Comparison of ENCODE assay signal across 25 mouse cellular contexts in genomic region chr2:91958049-91958448, GRCm38 (mm10). TPM values are rescaled to one million over a fixed set of nuclear protein-coding genes. Genes with fewer than 3 reads are reported as not detected.
A peak's percentile ranks its signal among the peaks of the same experiment; 100 is the strongest.
DNase-seq lines count a peak whose midpoint lies in the region; ATAC-seq and TF ChIP-seq lines count a peak whose summit lies in the region.
"Had no signal": no experiment of that assay in that cellular context is flagged by ENCODE, and none has a peak within 500 bp of the region (broad histone marks: within the 10 kb centered on the region; RNA-seq: fewer than 3 reads in every experiment).

No protein-coding gene starts in this region.

- H3K4me1 ChIP-seq in heart, embryonic 11.5 days (ENCODE audit: control insufficient read depth, insufficient read depth, low read length): peaks cover 80% of the 10 kb centered on the region
- H3K4me1 ChIP-seq in olfactory bulb, adult 2 months (ENCODE audit: control insufficient read depth, insufficient read depth, low read length): peaks cover 55% of the 10 kb centered on the region

- no peak for TF ChIP-seq POLR2A in olfactory bulb, adult 2 months (IDR thresholded peaks at IDR 0.05; ENCODE audit: insufficient read depth, low read depth, low read length)

- ATAC-seq in heart, embryonic 11.5 days (replicated peaks; ENCODE audit: insufficient number of reproducible peaks, low FRiP score, low TSS enrichment): no peak
- ATAC-seq: inflammation-experienced regulatory T-cells, adult 6 months; lung, postnatal 0 days; midbrain, embryonic 15.5 days had no signal

- TF ChIP-seq CTCF in left cerebral cortex, adult 2 months (IDR thresholded peaks at IDR 0.05): no peak
- TF ChIP-seq CTCF in olfactory bulb, adult 2 months (IDR thresholded peaks at IDR 0.05; ENCODE audit: insufficient read depth, low read depth, low read length): no peak

- H3K9ac ChIP-seq in heart, embryonic 11.5 days (ENCODE audit: low read depth, low read length): no peak overlapping the region
- H3K9ac ChIP-seq: embryonic facial prominence, embryonic 15.5 days; hindbrain, embryonic 13.5 days; liver, embryonic 14.5 days; midbrain, embryonic 15.5 days had no signal

- H3K27ac ChIP-seq in heart, embryonic 11.5 days (ENCODE audit: low read depth, low read length): no peak overlapping the region; the same call in 1 of the 2 replicates
- H3K27ac ChIP-seq in left cerebral cortex, adult 2 months: peak overlapping the region; percentile 89
- peak overlapping the region; percentile 45; the same call in 1 of the 2 replicates for H3K27ac ChIP-seq in olfactory bulb, adult 2 months (ENCODE audit: insufficient read depth, low read depth, low read length)
- H3K27ac ChIP-seq: hindbrain, embryonic 13.5 days; liver, embryonic 14.5 days; midbrain, embryonic 15.5 days had no signal

- intact Hi-C loops in heart, postnatal 36 days (cut with DNase I): no loop called here
- intact Hi-C loops in left cerebral cortex, adult 2 months (cut with DNase I): no loop called here
- intact Hi-C loops in left cerebral cortex, postnatal 10 days (cut with DNase I): no loop called here

- 86% methylated on average over 8 of the region's 8 CpGs for WGBS in heart, embryonic 11.5 days (ENCODE audit: insufficient replicate concordance)
- WGBS in olfactory bulb, adult 2 months: 72% methylated on average over 8 of the region's 8 CpGs

- DNase-seq in cerebellum, postnatal 10 days: peak; percentile 71 to 75
- DNase-seq in cerebellum, postnatal 36 days: no peak
- DNase-seq in heart, postnatal 36 days: no peak
- DNase-seq in left cerebral cortex, adult 2 months (ENCODE audit: extremely low spot score in 1 of 2, low spot score in 2 of 2): no peak
- DNase-seq in left cerebral cortex, postnatal 10 days (ENCODE audit: extremely low spot score in 1 of 2, low spot score in 2 of 2): no peak
- DNase-seq: adrenal gland, postnatal 14 days; gastrocnemius, postnatal 14 days; kidney, adult 9 months; kidney, postnatal 25 days; right cerebral cortex, postnatal 14 days; spleen, adult 18-20 months; thymus, postnatal 4 days had no signal

- H3K4me3 ChIP-seq in heart, embryonic 11.5 days (ENCODE audit: low read depth, low read length): no peak overlapping the region
- no peak overlapping the region for H3K4me3 ChIP-seq in left cerebral cortex, adult 2 months
- H3K4me3 ChIP-seq in olfactory bulb, adult 2 months (ENCODE audit: insufficient read depth, low read depth, low read length): no peak overlapping the region
- H3K4me3 ChIP-seq: embryonic facial prominence, embryonic 15.5 days; hindbrain, embryonic 13.5 days; midbrain, embryonic 15.5 days; myocyte had no signal

- no peaks in the 10 kb centered on the region for H3K27me3 ChIP-seq in heart, embryonic 11.5 days (ENCODE audit: control insufficient read depth, insufficient read depth, low read length)
- H3K27me3 ChIP-seq: CH12.LX; embryonic facial prominence, embryonic 15.5 days; hindbrain, embryonic 13.5 days; midbrain, embryonic 15.5 days had no signal

- H3K9me3 ChIP-seq in heart, embryonic 11.5 days (replicated peaks; ENCODE audit: control insufficient read depth, low read length): no peaks in the 10 kb centered on the region
- H3K9me3 ChIP-seq: embryonic facial prominence, embryonic 15.5 days; hindbrain, embryonic 13.5 days; midbrain, embryonic 15.5 days had no signal

- H3K36me3 ChIP-seq in heart, embryonic 11.5 days (ENCODE audit: control insufficient read depth, insufficient read depth, low read length): no peaks in the 10 kb centered on the region
- H3K36me3 ChIP-seq: hindbrain, embryonic 13.5 days; midbrain, embryonic 15.5 days had no signal

- 0 out of 2 replicates have a peak overlapping the region, but pooled peaks have one; percentile 54 for H3K4me2 ChIP-seq in heart, embryonic 11.5 days
- H3K4me2 ChIP-seq: hindbrain, embryonic 13.5 days; midbrain, embryonic 15.5 days had no signal

RNA-seq across cellular contexts. Expression of gene Gm9821, which starts 12.5 kb away (rescaled TPM):
- 1.8 and 2.8 TPM in 2 replicates for polyA plus RNA-seq in heart, embryonic 11.5 days (2014; fragmentation: Nextera tagmentation; extraction: Ambion mirVana)
- total RNA-seq in heart, postnatal 36 days (2021): not detected
- not detected for total RNA-seq in left cerebral cortex, adult 2 months (2021)
- total RNA-seq in left cerebral cortex, postnatal 10 days (2021): not detected
- polyA plus RNA-seq in olfactory bulb, adult 2 months (2012; ENCODE audit: insufficient read depth, insufficient read length, low replicate concordance, missing spikeins): not detected in 2 replicates
- total RNA-seq: adrenal gland, postnatal 14 days; gastrocnemius, postnatal 14 days; left cerebral cortex, adult 8-10 months had no signal
- polyA plus RNA-seq: brain, embryonic 14.5 days had no signal

RNA-seq across cellular contexts. Expression of gene Dgkz, which starts 17.6 kb away (rescaled TPM):
- 42.1 and 49.6 TPM in 2 replicates for polyA plus RNA-seq in heart, embryonic 11.5 days (2014; fragmentation: Nextera tagmentation; extraction: Ambion mirVana)
- 10 to 100 TPM; 48.4 to 51.2 TPM for total RNA-seq in heart, postnatal 36 days (2021)
- 100 to 1,000 TPM; 553 to 561 TPM for total RNA-seq in left cerebral cortex, adult 2 months (2021)
- total RNA-seq in left cerebral cortex, postnatal 10 days (2021): 100 to 1,000 TPM; 251 to 255 TPM
- polyA plus RNA-seq in olfactory bulb, adult 2 months (2012; ENCODE audit: insufficient read depth, insufficient read length, low replicate concordance, missing spikeins): 328 TPM in 1 of 2 replicates, not detected in the other

RNA-seq across cellular contexts. Expression of gene Mdk, which starts 26.0 kb away (rescaled TPM):
- polyA plus RNA-seq in heart, embryonic 11.5 days (2014; fragmentation: Nextera tagmentation; extraction: Ambion mirVana): 842 and 965 TPM in 2 replicates
- 1 to 10 TPM; 2.4 to 3.9 TPM for total RNA-seq in heart, postnatal 36 days (2021)
- total RNA-seq in left cerebral cortex, adult 2 months (2021): 10 to 100 TPM; 16.5 to 21.5 TPM
- total RNA-seq in left cerebral cortex, postnatal 10 days (2021): 10 to 100 TPM; 24.6 to 26.0 TPM
- polyA plus RNA-seq in olfactory bulb, adult 2 months (2012; ENCODE audit: insufficient read depth, insufficient read length, low replicate concordance, missing spikeins): not detected in 2 replicates

RNA-seq across cellular contexts. Expression of gene Chrm4, which starts 31.0 kb away (rescaled TPM):
- polyA plus RNA-seq in heart, embryonic 11.5 days (2014; fragmentation: Nextera tagmentation; extraction: Ambion mirVana): not detected in 2 replicates
- total RNA-seq in heart, postnatal 36 days (2021): not detected
- 10 to 100 TPM; 47.9 to 59.9 TPM for total RNA-seq in left cerebral cortex, adult 2 months (2021)
- total RNA-seq in left cerebral cortex, postnatal 10 days (2021): 10 to 100 TPM; 29.6 to 33.0 TPM
- polyA plus RNA-seq in olfactory bulb, adult 2 months (2012; ENCODE audit: insufficient read depth, insufficient read length, low replicate concordance, missing spikeins): not detected in 2 replicates
- total RNA-seq: gastrocnemius, postnatal 14 days had no signal
- polyA plus RNA-seq: heart, embryonic 14.5 days had no signal

Comparison
In these comparisons a context has a peak if more than half of its experiments do, and no peak if none do; other contexts are left out.
1. DNase-seq: peak in cerebellum, postnatal 10 days (2 of 2); none in cerebellum, postnatal 36 days (0 of 2), heart, postnatal 36 days (0 of 2), left cerebral cortex, adult 2 months (0 of 2) and left cerebral cortex, postnatal 10 days (0 of 2).
2. RNA of gene Dgkz, which starts 17.6 kb away (total RNA-seq): 553 to 561 TPM in left cerebral cortex, adult 2 months and 251 to 255 TPM in left cerebral cortex, postnatal 10 days; 48.4 to 51.2 TPM in heart, postnatal 36 days; every median in the first group is over 4 times any median in the second.